Mouse (Mus musculus): ENCODE results near the gene Acot1.

DNA sequence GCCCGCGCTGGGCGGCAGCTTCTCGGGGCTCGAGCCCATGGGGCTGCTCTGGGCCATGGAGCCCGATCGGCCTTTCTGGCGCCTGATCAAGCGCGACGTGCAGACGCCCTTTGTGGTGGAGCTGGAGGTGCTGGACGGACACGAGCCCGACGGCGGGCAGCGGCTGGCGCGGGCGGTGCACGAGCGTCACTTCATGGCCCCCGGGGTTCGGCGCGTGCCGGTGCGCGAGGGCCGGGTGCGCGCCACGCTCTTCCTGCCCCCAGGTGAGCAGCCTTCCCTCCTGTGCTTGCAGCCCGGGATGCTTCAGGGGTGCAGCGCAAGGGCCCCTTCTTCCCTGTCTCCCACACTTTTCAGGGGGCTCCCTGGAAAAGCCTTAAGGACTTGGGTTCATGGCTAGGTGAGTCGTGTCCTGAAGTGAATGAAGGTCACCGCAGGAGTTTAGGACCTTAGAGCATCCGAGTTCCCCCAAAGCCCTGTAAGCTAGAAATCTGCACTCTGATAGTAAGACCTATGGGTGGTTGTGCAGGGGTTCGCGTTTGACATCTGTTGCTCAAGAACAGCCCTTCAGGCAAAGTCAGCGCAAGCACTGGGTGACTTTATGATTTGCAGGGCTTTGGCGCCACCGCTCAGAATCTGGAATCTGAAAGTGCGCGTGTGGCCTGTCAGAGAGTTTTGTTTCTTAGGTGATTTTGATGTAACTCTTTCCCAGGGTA lies 44.5 kb downstream of the Acot1 start:
- TF ChIP-seq POLR2A (IDR thresholded peaks at IDR 0.05; ENCODE audit: insufficient read depth, low read length): no peak
- no peak for TF ChIP-seq CTCF (IDR thresholded peaks at IDR 0.05; ENCODE audit: low read depth, low read length)
- no peak for TF ChIP-seq EP300 (IDR thresholded peaks at IDR 0.05; ENCODE audit: insufficient read depth, low read depth, low read length)
